Mouse (Mus musculus): ENCODE measurements at regions not wholly inside any gene's neighbourhood (a gene's known extent, or its start where the extent isn't known, plus 50 kb on each side); places are given as distances from the start of the nearest gene placed in this dataset.

GRCm38 (mm10) chr4:125439856-125440255, 50.6 kb upstream of the Grik3 start:
- no peaks in the 10 kb centered on the region for H3K36me3 ChIP-seq (replicated peaks)
- peaks cover 47% of the 10 kb centered on the region for H3K4me1 ChIP-seq
- H3K4me3 ChIP-seq, result no peak overlapping the region
- 0 out of 2 replicates have a peak overlapping the region, but pooled peaks have one; percentile 2 for H3K27ac ChIP-seq
- peaks cover 44% of the 10 kb centered on the region for H3K27me3 ChIP-seq (ENCODE audit: poor library complexity, severe bottlenecking)
- no peak for DNase-seq (ENCODE audit: extremely low spot score, low spot score)
- no peaks in the 10 kb centered on the region for H3K9me3 ChIP-seq
- 24% methylated on average over 9 of the region's 9 CpGs for WGBS

DNA sequence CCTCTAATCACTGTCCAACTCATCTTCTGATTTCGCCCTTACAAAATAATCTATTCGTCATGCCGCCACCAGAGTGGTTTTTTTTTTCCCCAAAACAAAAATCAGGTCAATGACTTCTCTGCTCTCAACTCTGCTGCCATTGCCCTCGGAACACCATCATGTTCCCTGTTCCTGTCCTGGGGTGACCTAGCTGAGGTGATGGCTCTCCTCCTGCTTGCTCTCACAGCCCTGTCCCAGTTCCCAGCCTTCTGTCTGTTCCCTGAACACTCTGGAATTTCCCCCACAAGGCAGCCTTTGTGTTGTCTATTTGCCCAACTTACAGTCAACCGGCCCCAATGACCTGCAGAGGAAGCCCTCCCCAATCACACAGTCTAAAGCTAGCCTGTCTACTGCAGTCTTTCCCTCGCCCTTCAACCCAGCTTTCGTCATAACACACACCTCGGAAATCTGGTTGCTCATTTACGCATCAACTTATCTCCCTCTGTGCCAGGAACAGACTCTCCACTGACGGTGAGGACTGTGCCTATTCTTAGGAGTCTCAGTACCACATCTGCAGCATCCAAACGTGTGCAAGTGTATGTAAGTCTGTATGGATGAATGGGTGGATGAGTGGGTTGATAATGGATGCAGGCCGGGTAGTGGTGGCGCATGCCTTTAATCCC, 53.2 kb upstream of the Grik3 start:
- H3K4me3 ChIP-seq, result no peak overlapping the region
- peaks cover 59% of the 10 kb centered on the region for H3K4me1 ChIP-seq
- H3K9me3 ChIP-seq, result no peaks in the 10 kb centered on the region
- peaks cover 26% of the 10 kb centered on the region for H3K27me3 ChIP-seq (ENCODE audit: poor library complexity, severe bottlenecking)
- H3K27ac ChIP-seq, result no peak overlapping the region
- no peaks in the 10 kb centered on the region for H3K36me3 ChIP-seq (replicated peaks)
- DNase-seq (ENCODE audit: extremely low spot score, low spot score), result no peak
- 81% methylated on average over 13 of the region's 13 CpGs for WGBS

- peaks cover 25% of the 10 kb centered on the region for H3K4me1 ChIP-seq
- H3K27ac ChIP-seq, result no peak overlapping the region
- H3K9me3 ChIP-seq, result no peaks in the 10 kb centered on the region
- no peak overlapping the region for H3K4me3 ChIP-seq
- 25% methylated on average over 3 of the region's 3 CpGs for WGBS
- no peaks in the 10 kb centered on the region for H3K36me3 ChIP-seq (replicated peaks)
- DNase-seq (ENCODE audit: extremely low spot score, low spot score), result no peak
- peaks cover 9% of the 10 kb centered on the region; the same call in 1 of the 2 replicates for H3K27me3 ChIP-seq (ENCODE audit: poor library complexity, severe bottlenecking)
Observed at GRCm38 (mm10) chr4:125433511-125433910, 57.0 kb upstream of the Grik3 start.

DNA sequence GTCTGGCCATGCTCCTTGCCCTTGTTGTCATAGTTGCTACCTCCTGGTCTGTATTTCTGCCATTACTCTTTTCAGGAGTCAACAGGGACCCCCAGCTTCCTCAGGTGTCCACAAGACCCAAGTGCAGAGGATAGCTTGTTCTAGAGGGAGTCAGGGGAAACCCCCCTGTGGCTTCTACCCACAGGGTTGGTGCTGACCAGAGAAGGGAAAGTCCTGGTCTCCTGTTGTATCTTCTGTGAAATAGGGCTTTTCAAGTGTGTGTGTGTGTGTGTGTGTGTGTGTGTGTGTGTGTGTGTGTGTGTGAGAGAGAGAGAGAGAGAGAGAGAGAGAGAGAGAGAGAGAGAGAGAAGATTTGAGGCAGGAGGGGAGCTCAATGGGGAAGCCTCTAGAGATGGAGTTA, 58.9 kb upstream of the Grik3 start:
- Histone ChIP-seq H3K27me3 (ENCODE audit: poor library complexity, severe bottlenecking) (peaks cover 9% of the 10 kb centered on the region), H3K27ac (no peak overlapping the region), H3K4me1 (peaks cover 17% of the 10 kb centered on the region), H3K4me3 (no peak overlapping the region), H3K9me3 (no peaks in the 10 kb centered on the region), H3K36me3 (replicated peaks) (no peaks in the 10 kb centered on the region)
- no peak for DNase-seq (ENCODE audit: extremely low spot score, low spot score)

DNA sequence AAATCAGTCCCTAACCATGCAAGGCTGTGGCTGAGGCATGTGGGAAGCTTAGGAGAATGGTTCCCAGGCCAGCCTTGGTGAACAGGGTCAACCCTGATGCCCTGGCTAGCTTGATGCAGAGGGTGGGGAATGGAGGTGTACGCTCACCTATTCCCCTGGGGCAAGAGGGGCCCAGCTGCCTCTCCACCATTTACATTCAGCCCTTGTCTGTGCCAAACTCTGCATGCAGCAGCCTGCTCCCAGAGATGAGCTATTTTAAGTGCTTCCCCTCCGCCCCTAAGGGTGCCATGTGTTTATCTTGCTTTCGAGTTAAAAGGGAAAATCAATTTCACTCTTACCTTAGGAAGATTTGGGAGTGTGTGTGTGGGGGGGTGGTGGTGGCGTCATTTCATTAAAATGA, 59.7 kb upstream of the Grik3 start:
- Histone ChIP-seq H3K4me3 (no peak overlapping the region), H3K36me3 (replicated peaks) (no peaks in the 10 kb centered on the region), H3K4me1 (peaks cover 16% of the 10 kb centered on the region), H3K9me3 (no peaks in the 10 kb centered on the region), H3K27ac (no peak overlapping the region), H3K27me3 (ENCODE audit: poor library complexity, severe bottlenecking) (peaks cover 15% of the 10 kb centered on the region)
- WGBS, result 82% methylated on average over 4 of the region's 4 CpGs
- DNase-seq (ENCODE audit: extremely low spot score, low spot score), result no peak

DNA sequence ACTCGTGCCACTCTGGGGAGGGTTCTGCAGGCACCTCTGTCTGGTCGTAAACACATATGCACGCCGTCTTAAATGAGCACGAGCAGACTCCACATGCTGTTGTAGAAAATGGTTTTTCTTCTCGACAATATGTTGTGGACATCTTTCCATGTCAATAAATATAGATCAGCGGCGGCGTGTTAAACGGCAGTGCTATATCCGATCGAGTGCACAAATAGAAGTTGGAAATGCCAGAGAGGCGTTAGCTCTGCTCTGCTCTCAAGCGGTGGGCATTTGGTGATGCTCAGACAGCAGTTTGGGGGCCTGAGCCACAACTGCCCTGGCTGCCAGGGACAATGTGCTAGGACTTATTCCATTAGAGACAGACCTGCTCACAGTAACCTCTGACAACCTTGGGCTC, 61.8 kb upstream of the Grik3 start:
- H3K9me3 ChIP-seq, result no peaks in the 10 kb centered on the region
- peaks cover 30% of the 10 kb centered on the region for H3K4me1 ChIP-seq
- H3K4me3 ChIP-seq, result no peak overlapping the region
- H3K27ac ChIP-seq, result no peak overlapping the region
- no peaks in the 10 kb centered on the region for H3K36me3 ChIP-seq (replicated peaks)
- no peak for DNase-seq (ENCODE audit: extremely low spot score, low spot score)
- WGBS, result 93% methylated on average over 14 of the region's 14 CpGs
- H3K27me3 ChIP-seq (ENCODE audit: poor library complexity, severe bottlenecking), result peaks cover 24% of the 10 kb centered on the region

GRCm38 (mm10) chr4:125420561-125421241, 69.8 kb upstream of the Grik3 start:
- no peak for DNase-seq (ENCODE audit: extremely low spot score, low spot score)
- Histone ChIP-seq H3K27me3 (ENCODE audit: poor library complexity, severe bottlenecking) (peaks cover 60% of the 10 kb centered on the region), H3K4me3 (no peak overlapping the region), H3K36me3 (replicated peaks) (no peaks in the 10 kb centered on the region), H3K9me3 (no peaks in the 10 kb centered on the region), H3K4me1 (peaks cover 32% of the 10 kb centered on the region), H3K27ac (no peak overlapping the region)
- 46% methylated on average over 5 of the region's 5 CpGs for WGBS

- Histone ChIP-seq H3K27ac (0 out of 2 replicates have a peak overlapping the region, but pooled peaks have one; percentile 9), H3K27me3 (ENCODE audit: poor library complexity, severe bottlenecking) (peaks cover 60% of the 10 kb centered on the region), H3K4me3 (no peak overlapping the region), H3K9me3 (no peaks in the 10 kb centered on the region), H3K4me1 (peaks cover 32% of the 10 kb centered on the region), H3K36me3 (replicated peaks) (no peaks in the 10 kb centered on the region)
- 55% methylated on average over 12 of the region's 12 CpGs for WGBS
- DNase-seq (ENCODE audit: extremely low spot score, low spot score), result no peak
Observed at GRCm38 (mm10) chr4:125419491-125420255, 70.8 kb upstream of the Grik3 start.

- Histone ChIP-seq H3K27ac (no peak overlapping the region), H3K27me3 (ENCODE audit: poor library complexity, severe bottlenecking) (peaks cover 58% of the 10 kb centered on the region), H3K36me3 (replicated peaks) (no peaks in the 10 kb centered on the region), H3K4me1 (peaks cover 41% of the 10 kb centered on the region), H3K4me3 (no peak overlapping the region), H3K9me3 (no peaks in the 10 kb centered on the region)
- DNase-seq (ENCODE audit: extremely low spot score, low spot score), result no peak
- 24% methylated on average over 11 of the region's 11 CpGs for WGBS
Observed at GRCm38 (mm10) chr4:125415308-125415707, 75.2 kb upstream of the Grik3 start.

DNA sequence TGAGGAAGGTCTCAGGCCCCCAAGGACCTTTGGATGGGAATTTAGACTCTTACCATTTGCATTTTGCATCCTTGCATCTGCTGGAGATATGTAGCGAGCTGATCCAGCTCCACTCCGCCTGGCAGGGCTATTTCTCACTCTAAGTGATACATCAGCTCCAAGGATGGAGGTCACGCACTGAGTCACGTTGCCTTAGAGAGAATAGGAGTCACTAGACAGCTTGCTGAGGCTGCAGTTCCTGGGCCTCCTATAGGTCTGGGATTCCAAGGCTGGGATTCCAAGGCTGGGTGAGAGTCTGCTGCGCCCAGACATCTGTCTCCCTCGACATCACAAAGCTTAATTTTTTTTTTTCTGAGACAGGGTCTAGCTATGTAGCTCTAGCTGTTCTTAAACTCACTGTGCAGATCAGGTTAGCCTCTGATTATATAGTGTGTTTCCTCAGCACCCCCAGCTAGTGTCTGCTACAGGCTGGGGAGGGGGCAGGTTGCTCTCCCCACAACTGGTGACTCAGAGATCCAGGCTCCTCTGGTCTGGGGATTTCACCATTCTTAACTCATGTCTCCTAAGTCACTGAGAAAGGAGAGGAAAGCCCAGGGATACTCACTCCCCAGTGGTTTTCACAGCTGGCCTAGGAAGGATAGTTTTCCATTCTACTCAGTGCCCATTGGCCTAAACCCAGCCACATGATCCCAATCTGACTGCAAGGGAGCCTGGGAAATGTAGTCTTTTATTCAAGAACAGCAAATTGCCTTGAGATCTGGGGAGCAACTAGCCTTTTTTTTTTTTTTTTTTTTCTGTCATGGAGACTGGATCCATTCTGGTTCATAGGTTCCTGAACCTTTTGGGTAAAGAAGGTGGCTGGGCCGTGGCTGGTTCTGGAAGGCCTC, 76.4 kb upstream of the Grik3 start:
- no peak for DNase-seq (ENCODE audit: extremely low spot score, low spot score)
- H3K9me3 ChIP-seq, result no peaks in the 10 kb centered on the region
- peaks cover 44% of the 10 kb centered on the region for H3K4me1 ChIP-seq
- H3K4me3 ChIP-seq, result no peak overlapping the region
- H3K27ac ChIP-seq, result 0 out of 2 replicates have a peak overlapping the region, but pooled peaks have one; percentile 27
- H3K27me3 ChIP-seq (ENCODE audit: poor library complexity, severe bottlenecking), result peaks cover 60% of the 10 kb centered on the region
- no peaks in the 10 kb centered on the region for H3K36me3 ChIP-seq (replicated peaks)
- WGBS, result 79% methylated on average over 7 of the region's 7 CpGs

DNA sequence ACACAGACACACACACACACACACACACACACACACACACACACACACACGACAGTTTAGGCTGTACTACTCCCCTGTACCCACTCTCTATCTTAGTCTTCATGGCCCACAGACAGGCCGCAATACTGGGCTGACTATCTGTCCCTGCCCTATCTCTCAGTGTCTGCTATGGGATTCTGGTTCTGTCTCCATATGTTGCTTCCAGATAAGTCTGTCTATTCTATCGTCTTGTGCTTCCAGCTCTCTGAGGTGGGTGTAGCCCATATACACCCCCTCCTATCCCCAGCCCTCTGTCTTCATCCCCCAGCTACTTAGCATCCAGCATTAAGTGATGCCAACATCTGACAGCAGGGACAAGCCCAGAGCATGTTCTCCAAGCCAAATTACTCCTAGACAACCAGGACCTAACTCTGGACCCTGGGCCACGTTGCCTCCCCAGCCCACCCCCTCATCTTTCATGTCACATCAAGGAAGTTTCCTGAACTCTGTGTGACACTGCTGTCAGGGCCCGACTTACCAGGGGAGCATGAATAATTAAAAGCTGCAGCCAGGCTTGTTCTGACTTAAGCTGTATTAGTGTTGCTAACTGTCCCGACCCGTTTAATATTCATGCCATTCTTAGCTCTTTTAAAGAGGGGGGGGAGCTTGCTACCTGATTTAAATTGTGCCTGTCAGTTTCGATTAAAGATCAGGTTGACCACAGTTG, 79.6 kb upstream of the Grik3 start:
- no peaks in the 10 kb centered on the region for H3K36me3 ChIP-seq (replicated peaks)
- H3K4me1 ChIP-seq, result peaks cover 68% of the 10 kb centered on the region
- WGBS, result 46% methylated on average over 8 of the region's 8 CpGs
- DNase-seq (ENCODE audit: extremely low spot score, low spot score), result no peak
- H3K27me3 ChIP-seq (ENCODE audit: poor library complexity, severe bottlenecking), result peaks cover 70% of the 10 kb centered on the region
- peak overlapping the region; percentile 8 for H3K27ac ChIP-seq
- H3K9me3 ChIP-seq, result no peaks in the 10 kb centered on the region
- no peak overlapping the region for H3K4me3 ChIP-seq
